Mouse (Mus musculus): ENCODE data around the gene Tbck. TPM values are rescaled to one million over a fixed set of nuclear protein-coding genes. Genes with fewer than 3 reads are reported as not detected.

Tbck gene
- total and polyA plus RNA-seq, 2 experiments from 2014 or later, result 35.0 to 39.9 TPM

DNA sequence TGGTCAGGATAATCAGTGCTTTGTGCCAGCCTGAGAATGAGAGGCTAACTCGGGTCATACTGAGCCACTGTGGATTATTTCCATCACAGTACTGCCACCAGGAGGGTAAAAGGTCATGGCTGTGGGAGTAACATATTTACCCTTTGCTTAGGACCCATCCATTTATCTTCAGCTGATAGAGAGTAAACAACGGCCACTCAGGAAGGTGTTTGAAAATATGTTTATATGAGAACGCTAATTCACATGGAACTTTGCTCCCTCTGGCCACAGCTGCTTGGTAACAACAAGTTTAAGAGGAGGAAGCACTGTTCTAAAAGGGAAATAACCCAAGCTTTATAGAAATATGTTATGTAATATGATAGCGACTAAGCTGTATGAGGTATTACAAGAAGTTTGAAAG is 68.8 kb downstream of the Tbck start:
- H3K27ac ChIP-seq (ENCODE audit: low read depth, low read length), result no peak overlapping the region
- no peaks in the 10 kb centered on the region for H3K4me1 ChIP-seq (ENCODE audit: insufficient read depth)
- ATAC-seq (no peak), DNase-seq (no peak)
- no peaks in the 10 kb centered on the region for H3K27me3 ChIP-seq (ENCODE audit: insufficient read depth, low read length)
- TF ChIP-seq CTCF (IDR thresholded peaks at IDR 0.05; ENCODE audit: low read depth), result no peak
- H3K9me3 ChIP-seq (ENCODE audit: low read length), result no peaks in the 10 kb centered on the region
- no peak overlapping the region for H3K9ac ChIP-seq
- peaks cover 16% of the 10 kb centered on the region for H3K36me3 ChIP-seq (ENCODE audit: insufficient read depth)
- no peak overlapping the region for H3K4me3 ChIP-seq (ENCODE audit: low read depth, low read length)
- H3K4me2 ChIP-seq (ENCODE audit: low read depth), result no peak overlapping the region
- 82% methylated on average over 4 of the region's 4 CpGs for WGBS

DNA sequence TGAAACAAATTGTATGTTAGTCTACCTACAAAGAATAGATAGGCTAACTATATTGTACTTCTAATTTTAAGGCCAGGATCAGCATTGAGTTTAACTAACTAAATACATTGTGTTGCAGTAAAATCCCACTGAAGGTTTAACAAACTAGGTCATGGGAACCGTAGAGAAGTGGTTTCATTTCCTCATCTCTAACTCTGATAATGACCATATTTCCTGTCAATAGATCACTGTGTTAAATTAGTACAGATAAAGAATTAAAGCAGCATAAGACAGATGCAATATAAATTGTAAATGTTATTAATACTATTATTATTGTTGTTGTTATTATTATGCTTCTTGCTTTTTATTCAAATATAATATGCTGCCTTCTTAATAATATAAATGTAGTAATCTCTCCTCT is 72.3 kb downstream of the Tbck start:
- no peak for TF ChIP-seq CTCF (IDR thresholded peaks at IDR 0.05; ENCODE audit: low read depth)
- DNase-seq, result no peak
- Histone ChIP-seq H3K27ac (ENCODE audit: low read depth, low read length) (no peak overlapping the region), H3K4me2 (ENCODE audit: low read depth) (no peak overlapping the region), H3K9me3 (ENCODE audit: low read length) (no peaks in the 10 kb centered on the region), H3K36me3 (ENCODE audit: insufficient read depth) (peaks cover 14% of the 10 kb centered on the region), H3K9ac (no peak overlapping the region), H3K4me1 (ENCODE audit: insufficient read depth) (no peaks in the 10 kb centered on the region), H3K4me3 (ENCODE audit: low read depth, low read length) (no peak overlapping the region), H3K27me3 (ENCODE audit: insufficient read depth, low read length) (no peaks in the 10 kb centered on the region)
- ATAC-seq, result no peak
- 86% methylated on average over 1 of the region's 1 CpGs for WGBS

GRCm38 (mm10) chr3:132766033-132766726 is 82.2 kb downstream of the Tbck start:
- DNase-seq, result peak; percentile 7
- H3K9ac ChIP-seq, result no peak overlapping the region
- H3K27ac ChIP-seq (ENCODE audit: low read depth, low read length), result no peak overlapping the region

GRCm38 (mm10) chr3:132772054-132772453 is 88.1 kb downstream of the Tbck start:
- Histone ChIP-seq H3K4me2 (ENCODE audit: low read depth) (no peak overlapping the region), H3K9me3 (ENCODE audit: low read length) (no peaks in the 10 kb centered on the region), H3K36me3 (ENCODE audit: insufficient read depth) (0 out of 2 replicates have a peak, but pooled peaks cover 5% of the 10 kb centered on the region), H3K4me1 (ENCODE audit: insufficient read depth) (no peaks in the 10 kb centered on the region), H3K9ac (no peak overlapping the region), H3K27me3 (ENCODE audit: insufficient read depth, low read length) (no peaks in the 10 kb centered on the region), H3K27ac (ENCODE audit: low read depth, low read length) (no peak overlapping the region), H3K4me3 (ENCODE audit: low read depth, low read length) (no peak overlapping the region)
- TF ChIP-seq CTCF (IDR thresholded peaks at IDR 0.05; ENCODE audit: low read depth), result no peak
- WGBS, result 45% methylated on average over 7 of the region's 7 CpGs
- ATAC-seq (no peak), DNase-seq (no peak)

More at GRCm38 (mm10) chr3:132766033-132766726, 82.2 kb downstream of the Tbck start:
- TF ChIP-seq CTCF (IDR thresholded peaks at IDR 0.05; ENCODE audit: low read depth), result no peak
- Histone ChIP-seq H3K36me3 (ENCODE audit: insufficient read depth) (0 out of 2 replicates have a peak, but pooled peaks cover 5% of the 10 kb centered on the region), H3K27me3 (ENCODE audit: insufficient read depth, low read length) (no peaks in the 10 kb centered on the region), H3K4me3 (ENCODE audit: low read depth, low read length) (no peak overlapping the region), H3K4me1 (ENCODE audit: insufficient read depth) (no peaks in the 10 kb centered on the region), H3K4me2 (ENCODE audit: low read depth) (no peak overlapping the region), H3K9me3 (ENCODE audit: low read length) (no peaks in the 10 kb centered on the region)
- ATAC-seq, result no peak
- 75% methylated on average over 17 of the region's 17 CpGs for WGBS

DNA sequence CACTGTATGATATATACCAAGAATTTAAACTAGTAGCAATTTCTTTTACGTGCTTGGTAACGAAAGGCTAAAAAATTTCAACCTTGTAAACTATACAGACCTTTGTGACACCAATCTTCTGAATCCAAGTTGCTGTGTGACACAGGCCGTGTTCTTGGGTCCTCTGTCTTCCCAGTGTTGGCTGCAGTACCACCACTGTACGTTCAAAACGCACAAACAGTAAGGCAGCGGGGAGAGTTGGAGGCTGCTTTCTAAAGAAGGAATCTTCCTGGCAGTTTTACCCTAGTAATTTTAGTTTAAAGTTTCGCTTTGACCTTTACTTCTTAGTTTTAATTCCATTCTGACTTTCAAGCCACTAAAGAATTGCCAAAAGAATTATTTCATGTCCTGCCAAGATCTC is 92.7 kb downstream of the Tbck start:
- H3K36me3 ChIP-seq (ENCODE audit: insufficient read depth), result no peaks in the 10 kb centered on the region
- no peak overlapping the region for H3K27ac ChIP-seq (ENCODE audit: low read depth, low read length)
- no peak overlapping the region for H3K4me3 ChIP-seq (ENCODE audit: low read depth, low read length)
- WGBS, result 95% methylated on average over 7 of the region's 7 CpGs
- no peaks in the 10 kb centered on the region for H3K27me3 ChIP-seq (ENCODE audit: insufficient read depth, low read length)
- H3K9me3 ChIP-seq (ENCODE audit: low read length), result no peaks in the 10 kb centered on the region
- H3K4me2 ChIP-seq (ENCODE audit: low read depth), result no peak overlapping the region
- H3K9ac ChIP-seq, result no peak overlapping the region
- DNase-seq, result no peak
- TF ChIP-seq CTCF (IDR thresholded peaks at IDR 0.05; ENCODE audit: low read depth), result no peak
- H3K4me1 ChIP-seq (ENCODE audit: insufficient read depth), result no peaks in the 10 kb centered on the region
- no peak for ATAC-seq

DNA sequence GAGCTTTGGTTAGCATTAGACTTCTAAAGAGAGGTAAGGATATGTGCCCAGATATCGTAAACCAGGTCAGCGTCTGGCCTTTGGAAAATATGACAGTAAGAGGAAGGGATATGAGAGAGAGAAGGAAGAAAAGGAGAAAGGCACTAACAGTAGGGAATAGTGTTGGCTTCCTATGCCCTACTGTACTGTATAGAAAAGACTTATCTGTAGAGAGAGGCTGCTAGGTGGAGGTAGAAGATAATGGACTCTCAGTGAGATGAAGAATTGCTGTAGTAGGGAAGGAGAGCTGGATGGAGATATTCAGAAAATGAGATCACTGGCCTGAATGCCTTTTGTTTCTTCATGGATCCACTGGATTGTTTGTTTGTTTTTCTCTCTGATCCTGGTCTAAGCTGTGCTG is 97.2 kb downstream of the Tbck start:
- no peak for DNase-seq
- no peak for TF ChIP-seq CTCF (IDR thresholded peaks at IDR 0.05; ENCODE audit: low read depth)
- ATAC-seq, result no peak
- Histone ChIP-seq H3K4me1 (ENCODE audit: insufficient read depth) (no peaks in the 10 kb centered on the region), H3K27me3 (ENCODE audit: insufficient read depth, low read length) (no peaks in the 10 kb centered on the region), H3K27ac (ENCODE audit: low read depth, low read length) (no peak overlapping the region), H3K4me3 (ENCODE audit: low read depth, low read length) (no peak overlapping the region), H3K9ac (no peak overlapping the region), H3K9me3 (ENCODE audit: low read length) (no peaks in the 10 kb centered on the region), H3K36me3 (ENCODE audit: insufficient read depth) (no peaks in the 10 kb centered on the region), H3K4me2 (ENCODE audit: low read depth) (no peak overlapping the region)
- WGBS, result 96% methylated on average over 2 of the region's 2 CpGs

GRCm38 (mm10) chr3:132783087-132783486 is 99.1 kb downstream of the Tbck start:
- 86% methylated on average over 1 of the region's 1 CpGs for WGBS
- Histone ChIP-seq H3K9ac (no peak overlapping the region), H3K4me2 (ENCODE audit: low read depth) (no peak overlapping the region), H3K27me3 (ENCODE audit: insufficient read depth, low read length) (no peaks in the 10 kb centered on the region), H3K9me3 (ENCODE audit: low read length) (no peaks in the 10 kb centered on the region), H3K4me1 (ENCODE audit: insufficient read depth) (no peaks in the 10 kb centered on the region), H3K36me3 (ENCODE audit: insufficient read depth) (no peaks in the 10 kb centered on the region), H3K4me3 (ENCODE audit: low read depth, low read length) (no peak overlapping the region), H3K27ac (ENCODE audit: low read depth, low read length) (no peak overlapping the region)
- ATAC-seq (0 out of 2 replicates have a peak, but pooled peaks have one; percentile 20), DNase-seq (no peak)
- no peak for TF ChIP-seq CTCF (IDR thresholded peaks at IDR 0.05; ENCODE audit: low read depth)

Data from forebrain, postnatal 0 days (tissue).